Mouse (Mus musculus): ENCODE measurements around the gene March2.
"Not testable (repeated sequence)": the region's sequence is repeated elsewhere in the genome, so short reads cannot be mapped to it uniquely, and the experiment has no call there.

Gene March2

GRCm38 (mm10) chr17:33718384-33718881 is at the start of gene March2:
Gene March2, minus strand, starts transcription at chr17:33718670.
- peak; percentile 98 for DNase-seq (ENCODE audit: low spot score)

- no peak for DNase-seq (ENCODE audit: low spot score)
Observed at GRCm38 (mm10) chr17:33766389-33766788, 47.9 kb upstream of the March2 start.

GRCm38 (mm10) chr17:33760255-33761165 is 42.0 kb upstream of the March2 start, which contains the start of gene Rab11b:
Gene Rab11b, minus strand, starts transcription at chr17:33760530.
- peak; percentile 100 for DNase-seq (ENCODE audit: low spot score)

- DNase-seq (ENCODE audit: low spot score): peak; percentile 94
Observed at GRCm38 (mm10) chr17:33759767-33760254, 41.3 kb upstream of the March2 start.

GRCm38 (mm10) chr17:33757231-33757630 is 38.8 kb upstream of the March2 start:
- no peak for DNase-seq (ENCODE audit: low spot score)

GRCm38 (mm10) chr17:33756108-33756790 is 37.8 kb upstream of the March2 start:
- no peak for DNase-seq (ENCODE audit: low spot score)

- DNase-seq (ENCODE audit: low spot score): no peak
Observed at GRCm38 (mm10) chr17:33755418-33756107, 37.1 kb upstream of the March2 start.

- no peak for DNase-seq (ENCODE audit: low spot score)
Observed at GRCm38 (mm10) chr17:33754656-33755055, 36.2 kb upstream of the March2 start.

GRCm38 (mm10) chr17:33752297-33752696 is 33.8 kb upstream of the March2 start:
- no peak for DNase-seq (ENCODE audit: low spot score)

- DNase-seq (ENCODE audit: low spot score): no peak
Observed at GRCm38 (mm10) chr17:33751181-33751580, 32.7 kb upstream of the March2 start.

- no peak for DNase-seq (ENCODE audit: low spot score)
Observed at GRCm38 (mm10) chr17:33749451-33749850, 31.0 kb upstream of the March2 start.

GRCm38 (mm10) chr17:33746011-33746410 is 27.5 kb upstream of the March2 start:
- peak; percentile 56 for DNase-seq (ENCODE audit: low spot score)

- DNase-seq (ENCODE audit: low spot score): no peak
Observed at GRCm38 (mm10) chr17:33744686-33745384, 26.4 kb upstream of the March2 start.

- DNase-seq (ENCODE audit: low spot score): no peak
Observed at GRCm38 (mm10) chr17:33742420-33742819, 23.9 kb upstream of the March2 start.

- DNase-seq (ENCODE audit: low spot score): not testable (repeated sequence)
Observed at GRCm38 (mm10) chr17:33733526-33733925, 15.1 kb upstream of the March2 start.

- peak; percentile 62 for DNase-seq (ENCODE audit: low spot score)
Observed at GRCm38 (mm10) chr17:33732556-33733083, 14.2 kb upstream of the March2 start.

GRCm38 (mm10) chr17:33729215-33729614 is 10.7 kb upstream of the March2 start:
- DNase-seq (ENCODE audit: low spot score): no peak

GRCm38 (mm10) chr17:33728396-33728795 is 9.9 kb upstream of the March2 start:
- DNase-seq (ENCODE audit: low spot score): no peak

- DNase-seq (ENCODE audit: low spot score): no peak
Observed at GRCm38 (mm10) chr17:33719736-33720378, 1.4 kb upstream of the March2 start.

GRCm38 (mm10) chr17:33718944-33719725 is 665 bp upstream of the March2 start:
- no peak for DNase-seq (ENCODE audit: low spot score)
